Mouse (Mus musculus): ENCODE data around the gene Gjc1. TPM values are rescaled to one million over a fixed set of nuclear protein-coding genes. Genes with fewer than 3 reads are reported as not detected.

Gjc1 gene
- polyA plus RNA-seq, 2 experiments from 2014 or later = 0.15 TPM; not detected in 1

DNA sequence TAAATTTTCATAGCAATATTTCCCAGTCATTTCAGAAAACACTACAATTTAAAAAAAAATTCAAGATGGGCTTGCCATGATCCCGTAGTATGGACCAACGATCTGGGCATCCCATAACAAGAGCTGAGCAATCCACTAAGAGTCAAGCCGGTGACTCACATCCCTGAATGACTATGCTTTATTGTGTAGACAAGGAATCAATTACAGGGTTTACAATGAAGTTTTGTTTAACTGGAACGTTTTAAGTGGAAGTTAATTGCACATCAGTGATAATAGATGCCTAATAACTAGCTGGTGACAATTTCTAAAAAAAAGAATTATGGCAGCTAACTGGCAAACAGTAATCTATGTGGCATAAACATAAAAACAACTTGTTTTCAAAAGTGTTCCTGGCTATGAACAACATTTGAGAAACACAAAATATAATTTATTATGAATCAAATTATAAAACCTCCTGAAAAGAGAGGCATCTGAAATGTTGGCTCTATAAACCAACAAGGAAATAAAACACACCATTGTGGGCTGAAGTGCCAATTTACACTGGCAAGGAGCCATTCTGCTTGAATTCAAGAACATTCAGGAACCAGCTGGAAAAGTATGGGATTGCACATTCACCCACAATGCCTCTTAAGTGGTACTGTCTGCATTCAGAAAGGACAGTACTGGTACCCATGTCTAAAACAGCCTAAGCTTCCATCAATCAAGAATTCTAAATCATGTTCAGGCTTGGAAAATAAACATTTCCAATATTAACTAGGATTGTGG is 8.6 kb downstream of the Gjc1 start:
- ATAC-seq = no peak

DNA sequence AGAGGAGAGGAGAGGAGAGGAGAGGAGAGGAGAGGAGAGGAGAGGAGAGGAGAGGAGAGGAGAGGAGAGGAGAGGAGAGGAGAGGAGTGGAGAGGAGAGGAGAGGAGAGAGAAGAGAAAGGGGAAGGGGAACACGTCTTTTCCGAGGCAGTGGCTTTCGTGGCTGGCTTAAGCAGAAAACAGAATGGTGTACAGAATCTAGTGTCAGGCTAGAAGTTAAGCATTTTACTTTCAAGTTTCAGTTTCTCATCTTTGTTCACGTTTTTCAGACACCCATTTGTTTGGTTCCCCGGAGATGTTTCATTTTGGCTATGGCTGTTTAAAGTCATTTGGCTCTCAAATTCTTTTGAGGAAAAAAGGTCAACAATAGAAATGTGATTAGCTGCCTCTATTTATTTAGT is 11.3 kb downstream of the Gjc1 start:
- no peak for ATAC-seq

DNA sequence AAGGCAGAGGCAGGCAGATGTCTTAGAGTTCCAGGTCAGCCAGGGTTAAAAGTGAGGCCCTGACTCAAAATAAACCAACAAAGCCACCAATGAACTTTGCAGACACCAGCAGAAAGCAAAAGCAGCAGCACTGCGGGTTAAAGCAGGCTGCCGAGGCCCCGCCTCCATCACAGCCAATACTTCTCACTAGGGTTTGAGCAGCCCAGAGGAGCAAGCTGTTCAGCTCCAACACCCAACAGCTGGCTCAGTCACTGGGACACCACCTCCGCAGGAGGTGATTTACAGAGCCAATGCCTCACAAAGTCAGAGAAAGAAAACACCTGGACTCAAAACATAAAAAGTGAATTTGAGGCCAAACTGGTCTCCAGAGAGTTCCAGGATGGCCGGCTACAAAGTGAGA is 16.0 kb downstream of the Gjc1 start:
- ATAC-seq = no peak

DNA sequence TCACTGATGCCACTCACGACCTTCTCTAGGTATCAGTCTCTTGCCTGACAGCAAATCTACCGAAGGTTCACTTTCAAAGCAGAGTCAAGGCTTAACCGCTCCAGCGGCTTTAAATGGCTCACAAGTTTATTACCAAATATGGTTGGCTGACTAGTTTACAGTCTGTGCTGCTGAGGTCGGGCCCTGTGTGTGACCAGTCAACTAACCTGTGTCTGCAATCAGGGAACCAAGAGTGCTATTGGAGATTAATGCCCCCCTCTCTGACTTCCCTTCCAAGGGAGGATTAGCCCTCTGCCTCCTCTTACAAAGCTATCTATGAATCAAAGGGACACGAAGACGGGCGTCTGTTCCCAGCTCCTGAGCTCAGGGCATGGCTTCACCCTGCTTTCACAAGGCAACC is 25.3 kb downstream of the Gjc1 start:
- no peak for ATAC-seq

DNA sequence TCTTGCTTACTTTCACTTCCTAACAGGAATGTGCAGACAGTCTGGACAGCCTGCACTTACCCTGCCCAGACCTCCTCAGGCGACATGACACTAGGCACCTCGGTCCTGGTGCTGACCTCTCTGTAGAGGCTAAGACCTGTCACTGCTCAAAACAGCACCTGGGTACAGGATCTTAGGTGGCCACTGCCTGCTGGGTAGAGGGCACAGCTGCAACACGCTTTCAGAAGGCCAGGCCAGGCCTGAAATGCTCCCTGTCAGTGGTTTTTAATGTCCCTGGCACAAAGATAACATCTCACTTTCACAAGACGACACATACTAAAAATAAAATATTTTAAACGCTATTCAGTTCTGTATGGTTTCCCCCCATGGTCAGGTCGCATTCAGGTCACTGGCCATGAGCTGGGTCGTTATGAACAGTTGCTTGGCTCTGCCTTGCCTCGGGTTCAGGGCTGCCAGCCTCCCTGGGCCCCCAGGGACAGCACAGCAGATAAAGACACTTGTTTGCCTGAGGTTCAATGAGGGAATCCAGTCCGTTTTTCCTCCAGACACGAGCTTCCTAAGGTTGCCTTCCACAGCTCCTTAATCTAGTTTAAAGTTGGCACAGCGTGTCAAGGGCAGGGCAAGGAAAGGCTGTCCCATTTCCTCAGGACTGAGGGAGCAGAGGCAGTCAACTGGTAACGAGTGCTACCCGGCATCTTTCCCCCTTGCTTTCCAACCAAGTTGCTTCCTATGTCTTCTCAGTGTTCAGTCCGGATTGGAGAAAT is 27.6 kb downstream of the Gjc1 start:
- no peak for ATAC-seq

DNA sequence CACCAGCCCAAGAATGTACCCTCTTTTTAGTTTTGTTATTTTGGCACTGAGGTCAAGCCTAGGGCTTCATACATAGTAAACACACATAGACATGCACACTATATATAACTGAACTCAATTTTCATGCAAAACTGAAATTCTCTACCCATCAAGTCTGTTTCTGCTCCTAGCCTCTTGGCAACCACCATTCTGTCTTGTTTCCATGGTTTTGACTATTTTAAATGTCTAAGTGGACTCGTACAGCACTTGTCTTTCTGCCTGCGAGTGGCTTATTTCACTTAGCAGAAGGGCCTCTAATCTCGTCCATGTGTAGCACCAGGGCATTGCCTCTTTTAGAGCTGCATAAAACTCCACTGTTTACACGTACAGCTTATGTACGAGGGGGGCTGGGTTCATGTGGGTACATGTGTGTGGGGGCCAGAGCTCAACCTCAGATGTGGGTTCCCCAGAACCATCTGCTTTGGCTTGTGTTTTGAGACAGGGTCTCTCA is 31.8 kb downstream of the Gjc1 start:
- ATAC-seq = no peak

DNA sequence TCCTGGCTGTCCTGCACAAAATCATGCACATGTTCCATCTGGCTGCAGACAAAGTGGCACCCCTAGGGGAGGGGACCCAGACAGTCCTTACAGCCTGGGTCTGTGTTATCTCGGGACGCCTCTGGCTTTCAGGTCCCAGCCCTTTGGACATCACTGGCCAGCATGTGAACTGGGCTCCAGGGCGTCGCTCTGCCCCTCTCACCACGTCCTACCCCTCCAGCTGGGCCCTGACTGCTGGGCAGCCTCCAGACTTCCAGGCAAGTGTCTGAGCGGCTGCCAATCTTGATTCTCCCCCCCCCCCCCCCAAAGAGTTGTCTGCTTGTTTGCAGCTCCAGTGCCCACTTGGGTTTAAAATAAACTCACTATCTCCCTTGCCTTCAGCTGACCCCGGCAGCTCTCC is 36.1 kb downstream of the Gjc1 start:
- no peak for ATAC-seq

DNA sequence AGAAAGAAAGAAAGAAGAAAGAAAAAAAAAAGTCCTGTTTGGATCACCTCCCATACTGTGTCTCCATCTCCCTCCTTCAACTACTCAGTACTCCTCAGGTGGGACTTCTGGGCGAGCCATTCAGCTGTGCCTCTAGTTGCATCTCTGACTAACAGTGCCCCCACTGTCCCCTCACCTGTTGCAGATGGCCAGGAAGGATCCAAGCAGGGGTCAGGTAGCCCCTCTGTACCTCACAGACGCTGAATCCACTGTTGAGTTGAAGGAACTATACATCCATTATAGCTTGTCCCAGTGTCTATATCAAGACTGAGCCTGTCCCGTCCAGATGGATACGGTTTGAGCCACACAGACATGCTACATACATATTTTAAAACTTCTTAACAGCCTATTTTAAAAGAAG is 38.0 kb downstream of the Gjc1 start:
- no peak for ATAC-seq

DNA sequence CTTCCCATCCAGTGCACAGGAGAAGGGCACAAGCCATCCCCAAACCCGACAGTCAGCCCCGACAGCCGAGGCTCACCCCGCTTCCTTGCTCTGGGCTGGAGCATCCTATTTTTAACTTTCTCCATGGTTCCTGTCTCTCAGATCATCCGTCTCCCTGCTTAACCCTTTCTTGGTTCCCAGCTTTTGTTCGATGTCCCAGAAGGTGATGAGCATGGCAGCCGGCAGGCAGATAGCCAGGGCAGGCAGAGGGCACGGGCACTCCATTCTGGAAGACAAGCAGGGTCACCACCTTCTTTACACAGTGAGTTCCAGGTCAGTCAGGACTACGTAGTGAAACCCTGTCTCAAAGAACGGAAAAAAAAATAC is 38.5 kb downstream of the Gjc1 start:
- ATAC-seq = no peak

DNA sequence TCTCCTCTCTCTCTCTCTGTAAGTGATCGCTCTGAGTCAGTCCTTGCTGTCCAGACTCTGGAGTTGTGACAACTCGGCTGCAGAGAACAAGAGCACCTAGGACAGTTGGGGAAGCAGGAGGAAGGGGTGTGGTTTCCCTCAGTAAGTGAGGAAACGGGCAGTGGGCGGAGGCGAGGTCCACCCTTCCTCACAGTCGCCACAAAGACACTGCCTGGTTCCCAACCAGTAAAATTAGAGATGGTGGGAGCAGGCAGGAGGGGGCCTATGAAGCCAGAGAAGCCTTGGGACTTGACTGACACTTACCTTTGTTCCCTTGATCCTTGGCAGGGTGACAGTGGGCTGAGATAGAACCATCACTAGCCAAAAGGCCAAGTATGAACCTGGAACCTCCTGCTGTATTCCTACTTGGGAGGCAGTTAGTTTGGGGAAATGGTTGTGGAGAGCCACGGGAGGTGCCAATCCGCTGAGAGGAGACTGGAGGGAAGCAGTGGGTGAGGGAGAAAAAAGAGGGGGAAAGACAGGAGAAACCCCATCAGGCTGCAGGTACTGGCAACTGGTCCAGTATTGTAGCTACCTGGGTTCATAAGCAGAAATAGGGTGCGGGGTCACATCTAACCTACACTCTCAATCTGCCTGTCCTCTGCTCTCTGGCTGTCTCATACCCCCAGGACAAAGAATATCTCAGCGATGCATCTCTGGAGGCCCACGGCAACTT is 39.1 kb downstream of the Gjc1 start:
- no peak for ATAC-seq

DNA sequence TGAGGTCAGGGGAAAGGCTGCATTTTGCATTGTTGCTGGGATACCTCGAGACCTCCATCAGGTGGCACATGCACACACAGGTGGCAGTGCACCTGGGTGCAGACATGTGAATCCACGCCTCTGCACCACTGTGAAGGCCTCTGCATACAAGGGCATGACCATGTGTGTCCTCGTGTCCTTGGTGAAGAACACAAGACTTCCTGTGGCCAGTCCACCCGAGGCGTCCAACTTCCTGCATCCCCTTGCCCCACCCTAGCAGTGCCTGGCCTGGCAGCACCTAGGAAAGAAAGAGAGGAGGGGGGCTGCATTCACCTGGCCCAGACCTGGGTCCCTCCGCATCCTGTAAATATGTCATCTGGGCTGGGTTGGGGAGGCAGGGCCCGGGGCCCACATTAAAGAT is 39.7 kb downstream of the Gjc1 start:
- no peak for ATAC-seq

DNA sequence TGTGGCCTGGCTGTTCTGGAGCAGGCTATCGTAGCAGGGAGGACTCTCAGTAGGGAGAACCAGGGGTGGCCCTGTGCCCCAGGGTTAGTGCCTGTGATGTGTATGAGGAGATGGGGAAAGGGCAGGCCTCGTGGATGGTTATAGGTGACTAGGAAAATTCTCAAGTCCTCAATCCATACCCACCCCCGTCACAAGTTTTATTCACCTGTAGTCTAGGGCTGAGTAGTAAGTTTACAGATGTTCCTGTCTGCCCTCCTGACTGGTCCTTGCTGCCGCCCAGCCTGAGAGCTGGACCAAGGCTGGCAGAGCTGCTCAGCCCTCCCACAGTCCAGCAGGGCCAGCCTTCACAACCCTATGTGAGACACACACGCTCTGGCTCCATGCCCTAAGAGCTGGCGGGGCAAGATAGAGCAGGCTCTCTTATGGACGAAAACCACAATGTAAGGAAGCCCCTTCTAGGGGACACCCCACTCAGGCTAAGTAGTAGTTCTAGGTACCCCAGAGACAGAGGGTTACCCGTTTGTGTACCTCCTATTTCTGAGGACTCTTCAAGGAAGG is 40.3 kb downstream of the Gjc1 start:
- no peak for ATAC-seq

DNA sequence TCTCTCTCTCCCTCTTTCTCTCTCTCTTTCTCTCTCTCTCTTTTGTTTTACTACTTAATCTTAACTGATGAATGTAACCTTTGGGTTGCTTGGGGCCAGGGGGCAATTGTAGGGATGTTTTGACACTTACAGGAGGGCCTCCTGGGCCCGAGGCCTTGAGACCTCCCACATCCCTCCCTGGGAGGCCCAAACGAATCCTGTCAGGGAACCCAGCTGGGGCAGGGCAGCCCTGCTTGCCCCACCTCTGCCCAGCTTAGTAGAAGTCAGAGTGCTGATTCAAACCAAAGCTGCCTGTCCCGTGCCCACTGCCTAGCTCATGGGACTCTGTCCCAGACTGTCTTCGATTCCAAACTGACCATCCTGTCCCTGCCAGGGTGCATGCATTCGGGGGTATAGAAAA is 40.9 kb downstream of the Gjc1 start:
- no peak for ATAC-seq

DNA sequence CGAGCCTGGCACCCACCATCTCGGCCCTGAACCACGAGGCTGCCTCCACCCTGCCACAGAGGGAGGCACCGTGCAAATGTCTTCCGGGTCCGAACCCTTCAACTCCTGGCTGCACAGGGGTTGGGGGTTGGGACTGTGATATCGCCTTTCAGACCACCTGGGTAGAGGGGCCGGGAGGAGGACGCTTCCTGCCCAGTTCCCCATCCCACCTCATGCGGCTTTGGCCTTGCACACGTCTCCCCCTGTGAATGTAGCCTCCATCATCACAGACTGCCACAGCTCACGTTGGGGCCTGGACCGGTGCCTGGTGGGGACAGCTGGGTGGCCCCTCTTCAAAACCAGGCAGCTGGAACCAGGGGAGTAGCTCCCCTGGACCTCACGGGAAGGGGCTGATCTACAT is 41.3 kb downstream of the Gjc1 start:
- ATAC-seq = no peak

DNA sequence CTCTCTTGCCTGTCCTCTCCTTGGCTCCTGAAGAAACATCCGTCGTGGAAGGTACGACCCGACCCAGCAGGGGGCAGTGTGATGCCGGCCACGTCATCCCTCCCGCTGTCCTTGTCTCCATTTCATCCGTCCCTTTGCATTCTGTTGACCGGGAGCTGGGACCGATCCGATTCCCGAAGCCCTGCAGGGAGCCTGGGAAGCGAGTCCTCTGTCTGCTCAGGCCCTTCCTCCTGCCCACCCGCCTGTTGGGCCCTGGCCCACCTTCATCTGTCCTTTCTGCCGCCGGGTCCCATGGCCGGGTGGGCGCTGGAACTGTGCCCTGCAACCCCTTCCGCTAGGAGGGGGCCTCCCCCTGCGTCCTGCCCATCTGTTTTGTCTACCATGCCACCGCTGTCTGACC is 41.9 kb downstream of the Gjc1 start:
- no peak for ATAC-seq

DNA sequence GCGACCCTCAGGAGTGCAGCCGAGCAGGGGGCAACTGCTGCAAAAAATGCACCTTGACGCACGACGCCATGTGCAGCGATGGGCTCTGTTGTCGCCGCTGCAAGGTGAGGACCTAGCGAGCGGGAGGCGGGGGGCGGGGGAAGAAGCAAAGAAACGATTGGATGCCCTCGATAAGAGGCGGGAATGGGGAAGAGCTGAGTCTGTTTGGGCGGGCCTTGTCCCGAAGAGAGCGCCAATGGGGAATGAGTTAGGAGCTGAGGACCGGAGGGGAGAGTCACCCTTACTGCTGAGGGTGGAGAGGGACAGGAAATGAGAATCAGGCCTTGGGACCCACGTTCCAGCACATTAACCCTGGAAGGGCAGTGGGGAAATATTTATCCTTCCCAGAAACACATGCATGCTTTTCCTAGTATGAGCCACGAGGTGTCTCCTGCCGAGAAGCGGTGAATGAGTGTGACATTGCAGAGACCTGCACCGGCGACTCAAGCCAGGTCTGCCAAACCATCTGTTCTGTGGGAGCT is 44.8 kb downstream of the Gjc1 start:
- ATAC-seq = no peak

DNA sequence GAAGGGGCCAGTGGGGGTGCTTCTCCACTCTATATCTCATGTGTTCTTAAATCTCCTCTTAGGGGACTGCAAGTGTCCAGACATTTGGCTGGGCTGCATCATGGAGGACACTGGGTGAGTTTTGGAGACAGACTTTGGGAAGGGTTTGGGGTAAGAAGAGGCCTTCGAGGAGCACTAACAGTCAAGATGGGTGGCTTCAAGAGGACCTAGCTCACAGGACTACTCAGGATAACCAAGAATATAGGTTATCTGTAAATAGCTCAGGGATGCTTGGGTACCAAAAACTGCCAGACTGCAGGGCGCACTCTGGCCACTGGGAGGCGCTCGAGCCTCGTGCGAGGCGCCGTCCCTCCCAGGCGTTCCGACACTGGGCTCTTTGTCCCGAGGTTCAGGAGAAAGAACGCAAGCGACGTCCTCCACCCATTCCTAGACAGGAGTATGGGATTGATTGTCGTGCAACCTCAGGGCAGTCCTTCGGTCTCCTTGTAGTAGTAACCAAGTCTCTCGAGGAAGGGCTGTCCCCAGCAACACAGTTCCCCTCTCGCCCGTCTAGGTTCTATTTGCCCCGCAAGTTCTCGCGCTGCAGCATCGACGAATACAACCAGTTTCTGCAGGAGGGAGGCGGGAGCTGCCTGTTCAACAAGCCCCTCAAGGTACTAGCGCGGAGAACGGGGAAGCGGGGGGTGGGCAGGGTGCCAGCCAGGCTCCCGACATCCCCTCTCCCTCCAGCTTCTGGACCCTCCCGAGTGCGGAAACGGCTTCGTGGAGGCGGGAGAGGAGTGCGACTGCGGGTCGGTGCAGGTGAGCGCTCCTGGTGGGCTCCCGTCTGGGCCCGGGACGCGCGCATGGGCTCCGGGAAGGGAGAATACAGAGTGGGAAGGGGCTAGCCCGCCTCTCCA is 45.5 kb downstream of the Gjc1 start:
- peak; percentile 36 for ATAC-seq

DNA sequence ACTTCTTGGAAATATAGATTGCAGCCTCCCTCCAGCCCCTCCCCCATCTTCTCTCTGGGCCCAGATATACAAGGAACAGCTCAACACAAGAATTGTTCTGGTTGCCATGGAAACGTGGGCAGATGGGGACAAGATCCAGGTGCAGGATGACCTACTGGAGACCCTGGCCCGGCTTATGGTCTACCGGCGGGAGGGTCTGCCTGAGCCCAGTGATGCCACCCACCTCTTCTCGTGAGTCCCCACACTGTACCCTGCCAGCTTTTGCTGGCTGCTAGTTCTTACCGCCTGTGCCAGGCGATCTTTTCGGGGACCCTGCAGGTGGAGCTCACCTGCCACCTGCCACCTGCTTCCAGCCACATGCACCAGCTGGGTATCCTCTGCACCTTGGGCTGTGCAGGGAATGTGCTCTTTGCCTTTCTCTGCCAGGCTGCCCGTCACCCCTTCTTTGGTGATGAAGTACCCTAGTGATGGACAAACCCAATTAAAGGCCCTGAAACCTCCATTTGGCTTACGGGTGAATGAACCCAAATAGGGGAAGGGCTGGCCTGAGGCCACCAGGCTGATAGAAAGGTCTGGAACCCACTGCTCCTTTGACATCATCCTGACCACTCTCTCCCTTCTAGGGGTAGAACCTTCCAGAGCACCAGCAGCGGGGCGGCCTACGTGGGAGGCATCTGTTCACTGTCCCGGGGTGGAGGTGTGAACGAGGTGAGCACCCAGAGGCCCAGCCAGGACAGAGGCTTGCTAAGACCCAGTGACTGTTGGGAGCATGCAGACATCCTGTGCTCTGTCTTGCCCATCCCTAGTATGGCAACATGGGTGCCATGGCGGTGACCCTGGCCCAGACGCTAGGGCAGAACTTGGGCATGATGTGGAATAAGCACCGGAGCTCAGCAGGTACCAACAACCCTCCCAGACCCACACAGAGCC is 46.5 kb downstream of the Gjc1 start:
- ATAC-seq = no peak

DNA sequence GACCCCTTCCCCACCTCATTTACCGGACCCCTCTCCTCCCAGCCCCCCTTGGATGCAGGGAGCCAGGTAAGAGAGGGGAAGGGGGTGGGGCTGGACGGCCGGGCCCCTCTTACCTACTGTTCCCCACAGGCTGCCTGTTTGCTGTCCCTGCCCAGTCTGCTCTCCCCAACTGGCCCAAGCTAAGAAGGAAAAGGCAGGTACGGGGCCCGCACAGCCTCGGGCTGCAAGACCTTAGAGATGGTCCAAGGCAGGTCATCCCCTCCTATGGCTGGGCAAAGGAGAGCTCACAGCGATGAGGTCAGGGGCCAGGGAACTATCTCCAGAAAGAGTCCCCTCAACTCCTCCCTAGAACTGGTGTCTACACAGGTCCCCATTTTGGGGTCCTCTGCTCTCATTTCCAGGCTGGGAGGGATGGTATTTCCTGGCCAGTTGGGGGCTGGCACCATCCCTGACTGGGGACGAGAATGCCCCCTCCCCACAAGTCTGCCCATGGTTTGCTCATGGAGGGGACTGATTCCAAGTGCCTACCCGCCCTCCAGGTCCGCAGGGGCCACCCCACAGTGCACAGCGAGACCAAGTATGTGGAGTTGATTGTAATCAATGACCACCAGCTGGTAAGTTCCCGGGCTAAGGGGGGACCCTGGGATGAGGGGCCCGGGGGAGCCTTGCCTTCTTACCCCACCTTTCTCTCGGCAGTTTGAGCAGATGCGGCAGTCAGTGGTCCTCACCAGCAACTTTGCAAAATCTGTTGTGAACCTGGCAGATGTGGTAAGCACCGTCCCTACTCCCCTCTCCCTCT is 47.4 kb downstream of the Gjc1 start:
- no peak for ATAC-seq

Measured in activated CD4-positive, CD25-positive, alpha-beta regulatory T cell, adult 4 months (primary cell).